Mouse (Mus musculus) G1E (cell line): Measurements from ENCODE around the gene Rbm24.

Source experiments
- CTCF ChIP-seq: IDR thresholded peaks from 2 replicates; pipeline ENCODE4 v1.5.1; 2012; ENCODE audit warnings: low read depth, low read length, inconsistent platforms, mixed read lengths
- GATA1 ChIP-seq: IDR thresholded peaks from 2 replicates; pipeline ENCODE4 v1.6.1; 2012; ENCODE audit warnings: borderline replicate concordance, low read length, inconsistent platforms, mixed read lengths
- POLR2AphosphoS5 ChIP-seq: IDR thresholded peaks from 2 replicates; pipeline ENCODE4 v1.6.1; 2012; ENCODE audit warnings: low read depth, low read length, inconsistent platforms; ENCODE audit not compliant: insufficient replicate concordance
- TAL1 ChIP-seq: conservative IDR thresholded peaks from 2 replicates; pipeline ENCODE4 v1.6.1; 2012; ENCODE audit warnings: low read depth, low read length, inconsistent platforms, mixed read lengths

GRCm38 (mm10) chr13:46469536-46469935 is 51.3 kb downstream of the Rbm24 start:
- TF ChIP-seq CTCF (no peak), GATA1 (no peak), POLR2AphosphoS5 (no peak), TAL1 (no peak)
